Mouse (Mus musculus): Measurements from ENCODE around the gene Rgp1. TPM values are rescaled to one million over a fixed set of nuclear protein-coding genes. Genes with fewer than 3 reads are reported as not detected.
"Not testable (repeated sequence)": the region's sequence is repeated elsewhere in the genome, so short reads cannot be mapped to it uniquely, and the experiment has no call there.

Rgp1 gene
- polyA plus RNA-seq, 1 experiment from 2014 or later: 31.9 TPM

GRCm38 (mm10) chr4:43591961-43592360, 13.4 kb downstream of the Rgp1 start:
- Histone ChIP-seq H3K27ac (ENCODE audit: low read depth) (no peak overlapping the region), H3K4me1 (ENCODE audit: insufficient read depth) (no peaks in the 10 kb centered on the region), H3K36me3 (ENCODE audit: insufficient read depth) (no peaks in the 10 kb centered on the region), H3K27me3 (ENCODE audit: insufficient read depth, low read length) (no peaks in the 10 kb centered on the region), H3K9me3 (ENCODE audit: low read depth, low read length) (no peaks in the 10 kb centered on the region), H3K4me3 (ENCODE audit: low read depth, low read length) (no peak overlapping the region), H3K9ac (no peak overlapping the region), H3K4me2 (no peak overlapping the region)
- WGBS: 66% methylated on average over 3 of the region's 3 CpGs
- DNase-seq (no peak), ATAC-seq (ENCODE audit: insufficient read depth) (no peak)
- no peak for TF ChIP-seq CTCF (IDR thresholded peaks at IDR 0.05; ENCODE audit: low read depth)

DNA sequence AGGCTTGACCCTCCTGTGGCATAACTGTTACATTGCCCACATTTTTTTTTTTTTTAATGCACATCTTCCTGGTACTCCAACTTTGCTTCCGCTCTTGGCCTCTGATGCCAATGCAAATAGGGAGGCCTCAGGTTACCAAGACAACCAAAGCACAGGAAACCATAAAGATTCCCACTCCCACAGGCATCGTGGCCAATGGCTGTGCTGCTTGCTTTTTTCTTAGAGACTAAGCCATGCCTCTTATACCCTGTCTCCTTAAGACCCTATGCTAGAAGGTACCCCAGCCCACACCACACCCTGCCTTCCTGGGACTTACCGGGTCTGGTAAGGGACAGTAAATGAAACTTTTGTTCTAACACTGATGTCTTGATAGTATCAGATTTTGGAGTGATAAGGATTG, 14.9 kb downstream of the Rgp1 start:
- no peaks in the 10 kb centered on the region for H3K36me3 ChIP-seq (ENCODE audit: insufficient read depth)
- H3K4me1 ChIP-seq (ENCODE audit: insufficient read depth): no peaks in the 10 kb centered on the region
- H3K9me3 ChIP-seq (ENCODE audit: low read depth, low read length): no peaks in the 10 kb centered on the region
- DNase-seq (no peak), ATAC-seq (ENCODE audit: insufficient read depth) (no peak)
- H3K9ac ChIP-seq: no peak overlapping the region
- H3K4me2 ChIP-seq: no peak overlapping the region
- H3K27me3 ChIP-seq (ENCODE audit: insufficient read depth, low read length): no peaks in the 10 kb centered on the region
- 51% methylated on average over 3 of the region's 3 CpGs for WGBS
- H3K27ac ChIP-seq (ENCODE audit: low read depth): no peak overlapping the region
- no peak for TF ChIP-seq CTCF (IDR thresholded peaks at IDR 0.05; ENCODE audit: low read depth)
- no peak overlapping the region for H3K4me3 ChIP-seq (ENCODE audit: low read depth, low read length)

GRCm38 (mm10) chr4:43596597-43596996, 18.1 kb downstream of the Rgp1 start:
- H3K4me1 ChIP-seq (ENCODE audit: insufficient read depth); H3K9ac ChIP-seq; H3K9me3 ChIP-seq (ENCODE audit: low read depth, low read length); H3K27ac ChIP-seq (ENCODE audit: low read depth); H3K36me3 ChIP-seq (ENCODE audit: insufficient read depth); H3K4me3 ChIP-seq (ENCODE audit: low read depth, low read length); H3K27me3 ChIP-seq (ENCODE audit: insufficient read depth, low read length); ATAC-seq (ENCODE audit: insufficient read depth); H3K4me2 ChIP-seq; DNase-seq: not testable (repeated sequence)
- 75% methylated on average over 2 of the region's 2 CpGs for WGBS

DNA sequence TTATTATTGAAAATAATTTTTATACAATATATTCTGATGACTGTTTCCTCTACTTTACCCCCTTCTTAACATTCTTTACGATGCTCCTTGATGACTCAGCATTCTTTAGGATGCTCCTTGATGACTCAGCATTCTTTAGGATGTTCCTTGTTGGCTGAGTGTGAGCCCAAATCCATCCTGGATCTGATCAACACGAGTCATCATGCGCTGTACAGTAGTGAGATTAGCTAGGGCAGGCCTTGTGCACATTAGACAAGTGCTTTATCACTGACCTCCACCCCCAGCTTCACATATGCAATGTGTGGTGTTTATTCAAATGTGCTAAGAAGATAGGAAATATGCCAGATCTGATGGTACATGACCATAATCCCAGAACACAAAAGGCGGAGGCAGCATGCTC, 19.7 kb downstream of the Rgp1 start:
- Histone ChIP-seq H3K36me3 (ENCODE audit: insufficient read depth) (no peaks in the 10 kb centered on the region), H3K27ac (ENCODE audit: low read depth) (no peak overlapping the region), H3K27me3 (ENCODE audit: insufficient read depth, low read length) (no peaks in the 10 kb centered on the region), H3K4me2 (no peak overlapping the region), H3K4me1 (ENCODE audit: insufficient read depth) (no peaks in the 10 kb centered on the region), H3K9me3 (ENCODE audit: low read depth, low read length) (no peaks in the 10 kb centered on the region), H3K4me3 (ENCODE audit: low read depth, low read length) (no peak overlapping the region), H3K9ac (no peak overlapping the region)
- TF ChIP-seq CTCF (IDR thresholded peaks at IDR 0.05; ENCODE audit: low read depth): no peak
- DNase-seq: no peak
- WGBS: 77% methylated on average over 4 of the region's 4 CpGs
- no peak for ATAC-seq (ENCODE audit: insufficient read depth)

GRCm38 (mm10) chr4:43598650-43599380, 20.3 kb downstream of the Rgp1 start:
- 72% methylated on average over 7 of the region's 7 CpGs for WGBS
- H3K9ac ChIP-seq: no peak overlapping the region
- ATAC-seq (ENCODE audit: insufficient read depth) (no peak), DNase-seq (no peak)
- H3K4me2 ChIP-seq: no peak overlapping the region
- H3K27ac ChIP-seq (ENCODE audit: low read depth): no peak overlapping the region
- H3K27me3 ChIP-seq (ENCODE audit: insufficient read depth, low read length): no peaks in the 10 kb centered on the region
- no peak overlapping the region for H3K4me3 ChIP-seq (ENCODE audit: low read depth, low read length)
- no peak for TF ChIP-seq CTCF (IDR thresholded peaks at IDR 0.05; ENCODE audit: low read depth)
- H3K9me3 ChIP-seq (ENCODE audit: low read depth, low read length): no peaks in the 10 kb centered on the region
- H3K4me1 ChIP-seq (ENCODE audit: insufficient read depth): no peaks in the 10 kb centered on the region
- H3K36me3 ChIP-seq (ENCODE audit: insufficient read depth): no peaks in the 10 kb centered on the region

- TF ChIP-seq CTCF (IDR thresholded peaks at IDR 0.05; ENCODE audit: low read depth): no peak
Observed at GRCm38 (mm10) chr4:43600195-43600934, 21.9 kb downstream of the Rgp1 start.

DNA sequence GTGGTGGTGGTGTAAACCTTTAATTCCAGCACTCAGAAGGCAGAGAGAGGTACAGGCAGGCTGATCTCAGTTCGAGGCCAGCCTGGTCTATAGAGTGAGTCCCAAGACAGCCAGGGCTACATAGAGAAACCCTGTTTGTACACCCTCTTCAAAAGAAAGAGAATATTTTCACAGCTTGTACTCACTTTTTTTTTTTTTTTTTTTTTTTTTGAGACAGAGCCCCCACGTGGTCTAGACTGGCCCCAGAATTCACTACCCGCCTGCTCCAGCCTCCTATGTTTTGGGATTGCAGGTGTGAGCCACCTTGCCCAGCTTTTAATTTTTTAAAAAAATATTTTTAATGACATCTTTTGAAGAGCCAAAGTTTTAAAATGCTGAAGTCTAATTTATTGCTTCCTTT, 25.6 kb downstream of the Rgp1 start:
- ATAC-seq (ENCODE audit: insufficient read depth): no peak

More at GRCm38 (mm10) chr4:43600195-43600934, 21.9 kb downstream of the Rgp1 start:
- Histone ChIP-seq H3K36me3 (ENCODE audit: insufficient read depth) (no peaks in the 10 kb centered on the region), H3K9me3 (ENCODE audit: low read depth, low read length) (no peaks in the 10 kb centered on the region), H3K4me3 (ENCODE audit: low read depth, low read length) (no peak overlapping the region), H3K27me3 (ENCODE audit: insufficient read depth, low read length) (no peaks in the 10 kb centered on the region), H3K4me2 (no peak overlapping the region), H3K4me1 (ENCODE audit: insufficient read depth) (no peaks in the 10 kb centered on the region), H3K9ac (no peak overlapping the region), H3K27ac (ENCODE audit: low read depth) (no peak overlapping the region)
- ATAC-seq (ENCODE audit: insufficient read depth) (no peak), DNase-seq (no peak)
- WGBS: 67% methylated on average over 9 of the region's 9 CpGs

More for the DNA sequence above, 25.6 kb downstream of the Rgp1 start:
- DNase-seq: no peak
- Histone ChIP-seq H3K4me3 (ENCODE audit: low read depth, low read length) (no peak overlapping the region), H3K27me3 (ENCODE audit: insufficient read depth, low read length) (no peaks in the 10 kb centered on the region), H3K4me1 (ENCODE audit: insufficient read depth) (no peaks in the 10 kb centered on the region), H3K36me3 (ENCODE audit: insufficient read depth) (no peaks in the 10 kb centered on the region), H3K27ac (ENCODE audit: low read depth) (no peak overlapping the region), H3K9ac (no peak overlapping the region), H3K9me3 (ENCODE audit: low read depth, low read length) (no peaks in the 10 kb centered on the region), H3K4me2 (no peak overlapping the region)
- TF ChIP-seq CTCF (IDR thresholded peaks at IDR 0.05; ENCODE audit: low read depth): no peak
- 49% methylated on average over 3 of the region's 3 CpGs for WGBS
